Mouse (Mus musculus): ENCODE measurements at regions not wholly inside any gene's neighbourhood (a gene's known extent, or its start where the extent isn't known, plus 50 kb on each side); places are given as distances from the start of the nearest gene placed in this dataset.
A peak's percentile ranks its signal among the peaks of the same experiment; 100 is the strongest.

GRCm38 (mm10) chr15:6154706-6155105, 144.9 kb upstream of the Dab2 start:
- no peak overlapping the region for H3K4me3 ChIP-seq
- no peak for TF ChIP-seq CTCF (conservative IDR thresholded peaks at IDR 0.05)
- no peak for DNase-seq (ENCODE audit: low spot score in 2 of 2)

GRCm38 (mm10) chr15:6180261-6180660, 119.3 kb upstream of the Dab2 start:
- Histone ChIP-seq H3K4me3 (no peak overlapping the region), H3K27ac (no peak overlapping the region)
- TF ChIP-seq CTCF (conservative IDR thresholded peaks at IDR 0.05), result peak; percentile 24; the same call in 1 of the 2 replicates
- no peak for DNase-seq (ENCODE audit: low spot score in 2 of 2)

More at GRCm38 (mm10) chr15:6154706-6155105, 144.9 kb upstream of the Dab2 start:
- no peak overlapping the region for H3K27ac ChIP-seq

GRCm38 (mm10) chr15:6183627-6184026, 116.0 kb upstream of the Dab2 start:
- no peak for TF ChIP-seq CTCF (conservative IDR thresholded peaks at IDR 0.05)
- Histone ChIP-seq H3K4me3 (no peak overlapping the region), H3K27ac (no peak overlapping the region)
- DNase-seq (ENCODE audit: low spot score in 2 of 2), result no peak

- Histone ChIP-seq H3K4me3 (no peak overlapping the region), H3K27ac (no peak overlapping the region)
- no peak for DNase-seq (ENCODE audit: low spot score in 2 of 2)
- no peak for TF ChIP-seq CTCF (conservative IDR thresholded peaks at IDR 0.05)
Measured at GRCm38 (mm10) chr15:6191845-6192244, 107.7 kb upstream of the Dab2 start.

GRCm38 (mm10) chr15:6207239-6207638, 92.3 kb upstream of the Dab2 start:
- Histone ChIP-seq H3K4me3 (no peak overlapping the region), H3K27ac (no peak overlapping the region)
- DNase-seq (ENCODE audit: low spot score in 2 of 2), result no peak
- no peak for TF ChIP-seq CTCF (conservative IDR thresholded peaks at IDR 0.05)

GRCm38 (mm10) chr15:6209301-6209700, 90.3 kb upstream of the Dab2 start:
- peak; percentile 77 for TF ChIP-seq CTCF (conservative IDR thresholded peaks at IDR 0.05)
- Histone ChIP-seq H3K4me3 (no peak overlapping the region), H3K27ac (no peak overlapping the region)
- peak; percentile 10 to 55 for DNase-seq (ENCODE audit: low spot score in 2 of 2)

- DNase-seq (ENCODE audit: low spot score in 2 of 2), result no peak
- TF ChIP-seq CTCF (conservative IDR thresholded peaks at IDR 0.05), result no peak
- Histone ChIP-seq H3K4me3 (no peak overlapping the region), H3K27ac (no peak overlapping the region)
Measured at GRCm38 (mm10) chr15:6218087-6218486, 81.5 kb upstream of the Dab2 start.

- no peak overlapping the region for H3K4me3 ChIP-seq
- DNase-seq (ENCODE audit: low spot score in 2 of 2), result no peak
- H3K27ac ChIP-seq, result no peak overlapping the region
- no peak for TF ChIP-seq CTCF (conservative IDR thresholded peaks at IDR 0.05)
Measured at GRCm38 (mm10) chr15:6225227-6225626, 74.4 kb upstream of the Dab2 start.

- Histone ChIP-seq H3K27ac (no peak overlapping the region), H3K4me3 (no peak overlapping the region)
- TF ChIP-seq CTCF (conservative IDR thresholded peaks at IDR 0.05), result no peak
- DNase-seq (ENCODE audit: low spot score in 2 of 2), result no peak
Measured at GRCm38 (mm10) chr15:6230618-6231017, 69.0 kb upstream of the Dab2 start.

- no peak for TF ChIP-seq CTCF (conservative IDR thresholded peaks at IDR 0.05)
- H3K27ac ChIP-seq, result no peak overlapping the region
- DNase-seq (ENCODE audit: low spot score in 2 of 2), result no peak
- H3K4me3 ChIP-seq, result no peak overlapping the region
Measured at GRCm38 (mm10) chr15:6231308-6232103, 68.1 kb upstream of the Dab2 start.

GRCm38 (mm10) chr15:6233621-6234020, 66.0 kb upstream of the Dab2 start:
- no peak overlapping the region for H3K27ac ChIP-seq
- TF ChIP-seq CTCF (conservative IDR thresholded peaks at IDR 0.05), result no peak
- no peak for DNase-seq (ENCODE audit: low spot score in 2 of 2)
- H3K4me3 ChIP-seq, result no peak overlapping the region

GRCm38 (mm10) chr15:6236583-6236982, 63.0 kb upstream of the Dab2 start:
- TF ChIP-seq CTCF (conservative IDR thresholded peaks at IDR 0.05), result no peak
- no peak overlapping the region for H3K4me3 ChIP-seq
- DNase-seq (ENCODE audit: low spot score in 2 of 2), result no peak
- no peak overlapping the region for H3K27ac ChIP-seq

- no peak overlapping the region for H3K4me3 ChIP-seq
- no peak for TF ChIP-seq CTCF (conservative IDR thresholded peaks at IDR 0.05)
- no peak overlapping the region for H3K27ac ChIP-seq
- DNase-seq (ENCODE audit: low spot score in 2 of 2), result no peak
Measured at GRCm38 (mm10) chr15:6237726-6238125, 61.9 kb upstream of the Dab2 start.

GRCm38 (mm10) chr15:6238133-6238532, 61.5 kb upstream of the Dab2 start:
- Histone ChIP-seq H3K4me3 (no peak overlapping the region), H3K27ac (no peak overlapping the region)
- peak; percentile 99 for TF ChIP-seq CTCF (conservative IDR thresholded peaks at IDR 0.05)
- peak; percentile 74 to 87 for DNase-seq (ENCODE audit: low spot score in 2 of 2)

Measured in layer of hippocampus, adult 2 months (tissue).